Mouse (Mus musculus) inflammation-experienced regulatory T-cells, adult 6 months (primary cell): ENCODE data around the gene Cel. TPM values are rescaled to one million over a fixed set of nuclear protein-coding genes. Genes with fewer than 3 reads are reported as not detected.
"Not testable (repeated sequence)": the region's sequence is repeated elsewhere in the genome, so short reads cannot be mapped to it uniquely, and the experiment has no call there.

Experiments used
- ATAC-seq: one replicate; pipeline ENCODE4 v1.8.0; 2017
- polyA plus RNA-seq, 3 experiments: library from polyadenylated mRNA; unstranded; fragments of 100-300 nt; shearing (Covaris generic); gene quantifications; one replicate each; pipeline ENCODE4 v1.2.1; 2017

Cel gene
- polyA plus RNA-seq, 3 experiments from 2014 or later: not detected

DNA sequence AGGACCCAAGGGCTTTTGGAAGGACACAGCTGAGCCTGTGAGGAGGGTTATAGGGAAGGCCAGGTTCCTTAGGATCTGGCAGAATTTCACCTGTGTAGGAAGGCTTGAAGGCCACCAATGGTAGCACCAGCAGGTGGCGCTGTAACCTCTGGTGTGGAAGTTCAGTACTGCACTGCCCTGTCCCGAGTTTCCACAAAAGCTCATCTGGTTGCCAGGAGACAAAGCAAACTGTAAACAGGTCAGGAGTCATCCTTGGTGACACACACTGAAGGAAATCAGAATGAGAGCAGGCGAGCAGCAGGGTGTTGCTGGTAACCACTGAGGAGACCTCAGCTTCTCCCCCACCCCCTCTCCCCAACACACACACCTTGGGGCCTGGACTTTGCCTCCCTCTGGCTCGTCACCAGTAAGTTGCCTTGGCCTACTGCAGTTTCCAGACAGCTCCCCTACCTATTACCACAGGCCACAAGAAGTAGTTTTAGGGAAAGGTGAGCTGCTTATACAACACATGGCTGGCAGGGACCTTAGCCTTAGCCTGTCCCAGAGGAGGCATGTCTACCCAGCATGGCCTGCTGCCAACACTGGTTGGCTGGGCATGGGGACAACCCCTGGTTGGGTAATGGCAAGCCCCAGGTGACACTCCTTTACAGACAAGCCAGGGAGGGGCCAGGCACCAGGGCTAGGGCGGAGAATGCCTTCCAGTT, 45.8 kb downstream of the Cel start:
- ATAC-seq: peak; percentile 53

DNA sequence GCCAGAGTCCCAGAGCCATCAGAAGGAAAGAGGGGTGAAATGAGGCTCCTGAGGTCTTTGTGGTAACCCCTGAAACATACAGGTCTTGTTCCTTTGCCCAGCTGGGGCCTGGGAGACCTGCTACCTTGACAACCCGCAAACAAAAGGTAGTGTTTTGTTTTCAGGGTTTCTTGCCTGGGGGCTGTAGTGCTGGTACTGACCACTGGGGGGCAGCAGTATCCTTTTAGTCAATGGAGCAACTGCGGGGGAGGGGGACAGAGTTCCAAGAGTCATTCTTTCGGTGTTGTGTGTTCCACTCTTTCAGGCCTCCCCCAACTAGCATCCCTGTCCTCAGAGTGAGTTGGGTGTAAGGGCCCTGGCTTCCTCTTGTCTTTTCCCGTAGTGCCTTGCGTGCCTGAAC, 48.7 kb downstream of the Cel start:
- peak; percentile 22 for ATAC-seq

DNA sequence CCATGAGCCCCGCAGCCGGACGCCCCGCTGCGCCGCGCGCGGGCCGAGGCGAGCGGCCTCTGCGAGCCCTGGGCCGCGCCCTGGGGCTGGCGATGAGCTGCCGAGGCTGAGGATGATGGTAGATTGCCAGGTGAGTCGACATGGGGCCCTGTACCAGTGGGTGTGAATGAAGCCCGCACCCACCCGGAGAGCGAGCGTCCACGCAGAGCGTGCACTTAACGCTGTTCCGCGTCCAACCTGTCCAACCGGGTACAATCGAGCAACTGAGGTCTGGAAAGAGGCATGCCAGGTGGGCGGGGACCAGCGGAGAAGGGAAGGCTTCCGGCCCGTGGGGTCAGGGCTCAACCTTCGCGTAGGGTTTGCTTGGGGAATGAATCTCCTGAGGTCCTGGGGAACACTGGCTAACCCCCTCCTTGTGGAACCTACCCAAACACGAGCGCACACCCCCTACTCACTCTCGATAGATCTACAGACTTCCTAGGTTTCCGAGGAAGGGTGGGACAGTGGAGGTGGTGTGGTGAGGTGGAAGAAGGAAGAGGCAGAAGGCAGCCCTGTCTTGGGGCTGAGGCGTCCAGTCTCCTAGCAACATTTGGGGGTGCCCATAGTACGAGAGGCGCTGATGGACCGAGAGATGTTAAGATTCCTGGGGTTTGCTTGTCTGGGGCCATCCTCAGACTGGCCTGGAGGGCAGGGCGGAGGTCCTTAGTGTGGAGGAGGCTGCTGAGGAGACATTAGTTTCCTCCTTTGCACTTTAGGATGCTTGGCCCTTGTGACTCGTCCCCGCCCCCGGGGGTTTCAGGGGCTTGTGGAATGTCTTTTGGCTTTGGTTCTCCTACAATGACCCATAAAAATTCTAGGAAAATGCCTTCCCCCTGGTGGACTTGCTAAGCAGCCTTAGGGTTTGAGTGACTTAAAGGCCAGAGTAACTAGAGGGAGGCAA, 49.5 kb downstream of the Cel start:
- ATAC-seq: no peak

DNA sequence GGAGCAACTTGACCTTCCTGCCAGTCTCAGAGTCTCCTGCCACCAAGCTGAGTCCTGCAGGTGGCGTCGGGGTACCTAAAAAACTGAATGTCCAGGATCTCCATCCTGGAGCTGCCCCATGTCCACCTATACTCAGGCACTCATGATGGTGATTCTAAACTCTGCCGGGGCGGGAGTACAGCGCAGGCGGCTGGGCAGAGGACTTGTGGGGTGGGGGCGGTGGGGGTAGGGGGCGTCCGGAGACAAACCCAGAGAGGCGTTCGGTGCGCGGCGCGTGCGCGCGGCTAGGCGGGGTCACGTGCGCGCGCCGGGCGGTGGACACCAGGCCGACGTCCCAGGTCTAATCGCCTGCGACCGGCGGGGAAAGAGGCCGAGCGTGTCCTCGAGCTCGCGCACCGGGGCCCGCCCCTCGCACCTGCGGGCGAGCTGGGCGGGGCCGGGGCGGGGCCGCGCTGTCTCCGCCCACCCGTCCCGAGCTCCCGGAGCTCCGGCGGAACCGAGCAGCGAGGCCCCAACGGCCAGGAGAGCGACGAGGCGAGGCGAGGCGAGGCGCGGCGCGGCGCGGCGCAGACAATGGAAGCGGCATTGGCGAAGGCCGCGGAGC, 50.3 kb downstream of the Cel start, which contains the start of gene Ralgds:
TSS of gene Ralgds (plus strand) at position 328 of the 604 bp plus-strand sequence.
- no peak for ATAC-seq

DNA sequence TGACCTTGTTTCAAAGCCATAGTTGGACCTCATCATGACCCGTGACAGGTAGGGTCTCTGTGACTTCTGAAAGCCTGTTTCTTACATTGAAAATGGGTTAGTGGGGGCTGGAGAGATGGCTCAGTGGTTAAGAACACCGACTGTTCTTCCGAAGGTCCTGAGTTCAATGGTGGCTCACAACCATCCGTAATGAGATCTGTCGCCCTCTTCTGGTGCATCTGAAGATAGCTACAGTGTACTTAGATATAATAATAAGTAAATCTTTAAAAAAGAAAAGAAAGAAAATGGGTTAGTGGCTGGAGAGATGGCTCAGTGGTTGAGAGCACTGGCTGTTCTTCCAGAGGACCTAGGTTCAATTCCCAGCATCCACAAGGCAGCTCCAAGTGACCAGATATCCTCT, 51.6 kb downstream of the Cel start:
- ATAC-seq: not testable (repeated sequence)

DNA sequence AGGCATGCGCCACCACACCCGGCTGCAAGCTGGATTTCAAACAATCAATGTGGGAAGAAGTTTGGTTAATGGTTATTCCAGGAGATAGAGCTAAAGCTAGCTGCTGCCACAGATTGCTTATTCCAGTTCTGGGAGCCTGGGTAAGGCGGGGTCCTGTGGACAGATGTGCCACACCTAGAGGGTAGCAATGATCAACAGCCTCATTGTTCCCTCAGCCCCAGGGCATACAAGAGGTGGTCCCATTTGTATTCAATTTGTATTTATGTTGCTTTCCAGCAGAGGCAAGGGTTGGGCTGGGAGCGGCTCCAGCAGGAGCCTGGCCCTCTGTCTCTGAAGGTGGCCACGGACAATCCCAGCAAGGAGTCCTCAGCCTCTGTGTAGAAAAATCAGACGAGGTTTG, 56.9 kb downstream of the Cel start:
- no peak for ATAC-seq

DNA sequence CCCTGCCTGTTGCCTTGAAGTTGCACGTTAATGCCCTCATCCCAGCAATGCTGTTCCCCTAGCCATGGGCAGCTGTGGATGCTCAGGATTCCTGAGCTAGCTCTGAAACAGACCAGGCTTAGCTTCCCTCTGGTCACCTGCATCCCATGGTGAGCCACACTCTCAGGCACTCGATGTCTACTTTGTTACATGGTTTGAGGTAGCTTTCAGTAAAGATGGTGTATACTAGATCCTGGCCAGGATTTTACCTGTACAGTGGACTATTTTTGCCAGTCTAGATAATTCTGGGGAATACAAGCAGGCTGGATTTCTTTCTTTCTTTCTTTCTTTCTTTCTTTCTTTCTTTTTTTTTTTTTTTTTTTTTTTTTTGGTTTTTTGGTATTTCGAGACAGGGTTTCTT, 57.4 kb downstream of the Cel start, which contains the start of gene Gm10134:
TSS of gene Gm10134 (plus strand) at position 301 of the 400 bp plus-strand sequence.
- ATAC-seq: no peak

Other genes with a start within 250 kb of the Cel start
- gene Ppp1r26, start 116.6 kb downstream of the Cel start, polyA plus RNA-seq: not detected
- under 1 TPM in 1 of 3 experiments, not detected in 2; 0.52 TPM for gene 1700007K13Rik, start 97.1 kb downstream of the Cel start, polyA plus RNA-seq
- gene Mrps2, start 95.3 kb downstream of the Cel start, polyA plus RNA-seq: 10 to 100 TPM; 17.7 to 22.1 (median 19.3) TPM
- not detected for gene Gbgt1, start 66.5 kb downstream of the Cel start, polyA plus RNA-seq
- not detected for gene Gm10134, start 57.3 kb downstream of the Cel start, polyA plus RNA-seq
- 1 to 10 TPM; 5.7 to 7.5 (median 5.9) TPM for gene Ralgds, start 50.3 kb downstream of the Cel start, polyA plus RNA-seq
- gene Gtf3c5, start 20.3 kb upstream of the Cel start, polyA plus RNA-seq: 10 to 100 TPM; 11.3 to 17.4 (median 16.2) TPM
- gene Gfi1b, start 58.6 kb upstream of the Cel start, polyA plus RNA-seq: not detected
- 10 to 100 TPM; 11.8 to 24.1 (median 20.5) TPM for gene Tsc1, start 77.8 kb upstream of the Cel start, polyA plus RNA-seq
- 1 to 10 TPM in 1 of 3 experiments, not detected in 2; 1.1 TPM for gene Spaca9, start 136.3 kb upstream of the Cel start, polyA plus RNA-seq
- not detected for gene Ak8, start 136.8 kb upstream of the Cel start, polyA plus RNA-seq